Mouse (Mus musculus) liver, adult 2 months (tissue): ENCODE measurements around the gene Arhgap10.

ENCODE experiments used
- CTCF ChIP-seq: fragments of 200-500 bp; IDR thresholded peaks from 2 replicates; pipeline ENCODE4 v1.5.1; 2011; ENCODE audit warnings: low read depth, low read length, control low read depth
- POLR2A ChIP-seq: fragments of 200-500 bp; IDR thresholded peaks from 2 replicates; pipeline ENCODE4 v1.6.1; 2011; ENCODE audit warnings: low read length, control low read depth; ENCODE audit not compliant: insufficient read depth; ENCODE audit errors: extremely low read depth

GRCm38 (mm10) chr8:77458575-77458974 is 59.2 kb downstream of the Arhgap10 start:
- TF ChIP-seq POLR2A (no peak), CTCF (no peak)
